Mouse (Mus musculus) cerebellum, adult 2 months (tissue): ENCODE measurements at regions not wholly inside any gene's neighbourhood (a gene's known extent, or its start where the extent isn't known, plus 50 kb on each side); places are given as distances from the start of the nearest gene placed in this dataset.

Experiments used
- DNase-seq, 2 experiments: peaks; one replicate each; pipeline ENCODE4 v3.0.0; 2021
- H3K27ac ChIP-seq: fragments of 200-500 bp; 2 replicates; pipeline ENCODE4 v1.5.1; 2012; ENCODE audit warnings: low read length, control low read depth, inconsistent platforms; ENCODE audit not compliant: insufficient read depth
- H3K27me3 ChIP-seq: fragments of 200-500 bp; 2 replicates; pipeline ENCODE4 v1.6.1; 2012; ENCODE audit warnings: inconsistent platforms, mild to moderate bottlenecking, low read length, moderate library complexity; ENCODE audit not compliant: control insufficient read depth, insufficient read depth
- H3K4me1 ChIP-seq: fragments of 200-500 bp; 2 replicates; pipeline ENCODE4 v1.6.1; 2011; ENCODE audit warnings: low read length; ENCODE audit not compliant: control insufficient read depth, insufficient read depth
- H3K4me3 ChIP-seq: fragments of 200-500 bp; replicated peaks from 2 replicates; pipeline ENCODE3; 2011; ENCODE audit warnings: mild to moderate bottlenecking, low read depth, low read length, control low read depth; ENCODE audit not compliant: insufficient read depth
- CTCF ChIP-seq: fragments of 200-500 bp; IDR thresholded peaks from 2 replicates; pipeline ENCODE4 v1.5.1; 2011; ENCODE audit warnings: low read depth, mild to moderate bottlenecking, control low read depth, low read length, moderate library complexity, borderline replicate concordance; ENCODE audit not compliant: insufficient read depth
- POLR2A ChIP-seq: fragments of 200-500 bp; IDR thresholded peaks from 2 replicates; pipeline ENCODE4 v1.6.1; 2011; ENCODE audit warnings: low read length, control low read depth, borderline replicate concordance; ENCODE audit not compliant: insufficient read depth
- WGBS: fragments of 180-500 bp; shearing (Covaris S2); methylation state at CpG from one replicate; pipeline ENCODE4 v1.1.7; 2018; 5-methylcytosine and 5-hydroxymethylcytosine counted together

GRCm38 (mm10) chr11:17864833-17865397 lies 88.8 kb downstream of the Etaa1 start:
- TF ChIP-seq CTCF (no peak), POLR2A (no peak)
- DNase-seq, result no peak
- Histone ChIP-seq H3K4me3 (no peak overlapping the region), H3K27me3 (no peaks in the 10 kb centered on the region), H3K27ac (no peak overlapping the region), H3K4me1 (no peaks in the 10 kb centered on the region)
- WGBS, result 58% methylated on average over 4 of the region's 4 CpGs

- DNase-seq, result peak in 1 of 2 experiments; percentile 3
- Histone ChIP-seq H3K4me1 (no peaks in the 10 kb centered on the region), H3K27me3 (no peaks in the 10 kb centered on the region; the same call in 1 of the 2 replicates), H3K27ac (no peak overlapping the region), H3K4me3 (no peak overlapping the region)
- TF ChIP-seq POLR2A (no peak), CTCF (no peak)
- WGBS, result 17% methylated on average over 2 of the region's 2 CpGs
Observed at GRCm38 (mm10) chr11:17870690-17871089, 83.0 kb downstream of the Etaa1 start.

GRCm38 (mm10) chr11:17871920-17872319 lies 81.8 kb downstream of the Etaa1 start:
- no peak for DNase-seq
- Histone ChIP-seq H3K4me3 (no peak overlapping the region), H3K27me3 (no peaks in the 10 kb centered on the region; the same call in 1 of the 2 replicates), H3K27ac (no peak overlapping the region), H3K4me1 (no peaks in the 10 kb centered on the region)
- WGBS, result 41% methylated on average over 7 of the region's 7 CpGs
- TF ChIP-seq CTCF (no peak), POLR2A (no peak)

- TF ChIP-seq CTCF (no peak), POLR2A (no peak)
- 76% methylated on average over 1 of the region's 1 CpGs for WGBS
- H3K4me3 ChIP-seq, result no peak overlapping the region
- H3K27ac ChIP-seq, result no peak overlapping the region
- H3K4me1 ChIP-seq, result no peaks in the 10 kb centered on the region
- no peaks in the 10 kb centered on the region for H3K27me3 ChIP-seq
- no peak for DNase-seq
Observed at GRCm38 (mm10) chr11:17883276-17883675, 70.4 kb downstream of the Etaa1 start.
